9 mouse cellular contexts compared by ENCODE assay signal in genomic region chr12:82254076-82254475, GRCm38 (mm10).
A peak's percentile ranks its signal among the peaks of the same experiment; 100 is the strongest.
DNase-seq lines count a peak whose midpoint lies in the region; ATAC-seq and TF ChIP-seq lines count a peak whose summit lies in the region.
"Had no signal": no experiment of that assay in that cellular context is flagged by ENCODE, and none has a peak within 500 bp of the region (broad histone marks: within the 10 kb centered on the region; RNA-seq: fewer than 3 reads in every experiment).

No protein-coding gene starts in this region.

- H3K36me3 ChIP-seq in kidney, embryonic 15.5 days, result no peaks in the 10 kb centered on the region

- 78% methylated on average over 5 of the region's 5 CpGs for WGBS in kidney, embryonic 15.5 days

- H3K4me1 ChIP-seq in kidney, embryonic 15.5 days, result peaks cover 23% of the 10 kb centered on the region
- peaks cover 11% of the 10 kb centered on the region for H3K4me1 ChIP-seq in cortical plate, adult 2 months (ENCODE audit: control insufficient read depth, insufficient read depth, low read length)

- TF ChIP-seq CTCF in cortical plate, adult 2 months (IDR thresholded peaks at IDR 0.05; ENCODE audit: extremely low read depth, insufficient read depth, low read length), result no peak

- H3K9me3 ChIP-seq in kidney, embryonic 15.5 days (replicated peaks), result no peaks in the 10 kb centered on the region

- no peak overlapping the region for H3K4me2 ChIP-seq in kidney, embryonic 15.5 days

- H3K9ac ChIP-seq in kidney, embryonic 15.5 days, result no peak overlapping the region

- TF ChIP-seq POLR2A in cortical plate, adult 2 months (IDR thresholded peaks at IDR 0.05; ENCODE audit: extremely low read depth, insufficient read depth, low read length), result 0 out of 2 replicates have a peak, but pooled peaks have one; percentile 15

- H3K27me3 ChIP-seq in kidney, embryonic 15.5 days, result no peaks in the 10 kb centered on the region

- DNase-seq in kidney, adult 8-10 months, result peak; percentile 44 to 55
- DNase-seq in layer of hippocampus, adult 9-11 months, result peak; percentile 62
- DNase-seq in right cerebral cortex, adult 2 months (ENCODE audit: low spot score in 2 of 2), result peak; percentile 71 to 74
- no peak for DNase-seq in thymus, postnatal 0 days (ENCODE audit: low spot score)
- DNase-seq in spleen, postnatal 36 days (ENCODE audit: low spot score in 2 of 2), result no peak
- no peak for DNase-seq in thymus, postnatal 10 days (ENCODE audit: low spot score in 2 of 2)

- no peak overlapping the region for H3K27ac ChIP-seq in kidney, embryonic 15.5 days
- no peak overlapping the region for H3K27ac ChIP-seq in cortical plate, adult 2 months (ENCODE audit: insufficient read depth, low read length)
- H3K27ac ChIP-seq: heart, adult 2 months had no signal

- no peak overlapping the region for H3K4me3 ChIP-seq in kidney, embryonic 15.5 days (replicated peaks)
- no peak overlapping the region for H3K4me3 ChIP-seq in cortical plate, adult 2 months (ENCODE audit: insufficient read depth, low read length)
- H3K4me3 ChIP-seq: heart, adult 2 months had no signal

- ATAC-seq in kidney, embryonic 15.5 days (replicated peaks; ENCODE audit: low FRiP score), result no peak

Comparison
In these comparisons a context has a peak if more than half of its experiments do, and no peak if none do; other contexts are left out.
1. DNase-seq: peak in kidney, adult 8-10 months (2 of 2), layer of hippocampus, adult 9-11 months (single experiment) and right cerebral cortex, adult 2 months (2 of 2); none in thymus, postnatal 0 days (single experiment), spleen, postnatal 36 days (0 of 2) and thymus, postnatal 10 days (0 of 2).